Mouse (Mus musculus): ENCODE results near the gene Gm11559. TPM values are rescaled to one million over a fixed set of nuclear protein-coding genes. Genes with fewer than 3 reads are reported as not detected.
"Not testable (repeated sequence)": the region's sequence is repeated elsewhere in the genome, so short reads cannot be mapped to it uniquely, and the experiment has no call there.

Gm11559 gene
- not detected for total RNA-seq (2021)

DNA sequence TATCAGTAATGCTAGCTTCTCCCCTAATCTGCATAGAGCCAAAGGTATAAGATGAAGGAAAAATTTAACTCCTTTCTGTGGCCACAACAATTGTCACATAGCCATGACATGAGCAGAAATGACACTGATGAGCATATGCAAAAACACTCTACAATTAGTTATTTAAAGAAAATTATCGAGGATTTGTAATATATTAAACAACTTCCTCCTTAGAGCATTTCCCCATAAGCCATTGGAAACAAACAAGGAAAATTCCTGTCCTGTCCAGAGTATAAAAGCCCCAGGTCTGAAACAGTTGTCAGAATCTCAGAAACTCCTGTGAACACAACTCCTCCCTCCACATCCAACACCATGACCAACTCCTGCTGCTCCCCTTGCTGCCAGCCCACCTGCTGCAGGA is at the start of gene Gm11559:
Gm11559 (plus strand) TSS at position 301 of the 400 bp plus-strand sequence.
- DNase-seq (ENCODE audit: extremely low spot score in 1 of 2, low spot score in 2 of 2); intact Hi-C loops (cut with DNase I): not testable (repeated sequence)

DNA sequence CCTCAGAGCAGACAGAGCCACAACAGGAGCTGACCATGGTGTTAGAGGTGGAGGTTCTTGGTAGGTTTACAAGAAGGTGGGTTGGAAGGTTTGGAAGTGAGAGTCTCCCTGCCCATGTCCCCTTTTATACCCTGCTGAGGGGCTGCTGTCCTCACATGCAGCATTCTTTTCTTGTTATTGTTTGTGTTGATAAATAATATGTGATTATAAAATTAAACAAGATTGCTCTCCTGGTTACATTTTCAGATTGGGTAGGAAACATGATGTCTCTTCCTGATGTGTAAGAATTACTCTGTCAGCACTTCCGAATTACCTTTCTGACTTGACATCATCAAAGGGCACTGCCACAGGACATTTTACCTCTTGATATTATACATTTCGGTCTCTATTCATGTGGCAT is 48.7 kb upstream of the Gm11559 start, which contains the start of gene Gm11564:
Gm11564 (minus strand) TSS at position 101 of the 400 bp plus-strand sequence.
- intact Hi-C loops (cut with DNase I); DNase-seq (ENCODE audit: extremely low spot score in 1 of 2, low spot score in 2 of 2): not testable (repeated sequence)

GRCm38 (mm10) chr11:99837966-99838365 is 26.3 kb upstream of the Gm11559 start, which contains the start of gene 2300003K06Rik:
2300003K06Rik (minus strand) TSS chr11:99838066.
- no peak for DNase-seq (ENCODE audit: extremely low spot score in 1 of 2, low spot score in 2 of 2)
- intact Hi-C loops (cut with DNase I): no loop called here

- intact Hi-C loops (cut with DNase I): no loop called here
- no peak for DNase-seq (ENCODE audit: extremely low spot score in 1 of 2, low spot score in 2 of 2)
Observed at GRCm38 (mm10) chr11:99842185-99842584, 22.1 kb upstream of the Gm11559 start.

- no peak for DNase-seq (ENCODE audit: extremely low spot score in 1 of 2, low spot score in 2 of 2)
- intact Hi-C loops (cut with DNase I): no loop called here
Observed at GRCm38 (mm10) chr11:99846746-99847145, 17.5 kb upstream of the Gm11559 start.

DNA sequence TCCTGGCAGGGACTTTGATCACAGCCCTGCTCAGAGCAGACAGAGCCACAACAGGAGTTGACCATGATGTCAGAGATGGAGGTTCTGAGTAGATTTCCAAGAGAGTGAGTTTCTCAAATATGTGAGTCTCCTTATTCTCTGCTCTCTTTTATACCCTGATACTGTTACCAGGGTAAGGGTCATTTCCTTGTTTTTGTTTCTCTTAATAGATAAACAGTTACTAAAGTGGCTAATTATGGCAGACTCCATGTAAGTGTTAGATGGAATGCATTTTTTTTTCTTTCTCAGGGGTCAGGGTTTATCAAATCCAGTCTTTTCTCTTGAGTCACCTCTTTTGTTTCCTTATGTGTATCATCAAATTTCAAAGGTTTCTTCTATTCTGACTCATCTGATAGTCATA is 12.8 kb upstream of the Gm11559 start, which contains the start of gene Krtap4-16:
Krtap4-16 (minus strand) TSS at position 101 of the 400 bp plus-strand sequence.
- DNase-seq (ENCODE audit: extremely low spot score in 1 of 2, low spot score in 2 of 2): no peak
- intact Hi-C loops (cut with DNase I): no loop called here

GRCm38 (mm10) chr11:99854121-99854520 is 10.2 kb upstream of the Gm11559 start:
- DNase-seq (ENCODE audit: extremely low spot score in 1 of 2, low spot score in 2 of 2): peak in 1 of 2 experiments; percentile 4
- intact Hi-C loops (cut with DNase I): no loop called here

- DNase-seq (ENCODE audit: extremely low spot score in 1 of 2, low spot score in 2 of 2): no peak
- intact Hi-C loops (cut with DNase I): no loop called here
Observed at GRCm38 (mm10) chr11:99857617-99858016, 6.7 kb upstream of the Gm11559 start, which contains the start of gene Gm11568. Gm11568 (plus strand) TSS chr11:99857917.

DNA sequence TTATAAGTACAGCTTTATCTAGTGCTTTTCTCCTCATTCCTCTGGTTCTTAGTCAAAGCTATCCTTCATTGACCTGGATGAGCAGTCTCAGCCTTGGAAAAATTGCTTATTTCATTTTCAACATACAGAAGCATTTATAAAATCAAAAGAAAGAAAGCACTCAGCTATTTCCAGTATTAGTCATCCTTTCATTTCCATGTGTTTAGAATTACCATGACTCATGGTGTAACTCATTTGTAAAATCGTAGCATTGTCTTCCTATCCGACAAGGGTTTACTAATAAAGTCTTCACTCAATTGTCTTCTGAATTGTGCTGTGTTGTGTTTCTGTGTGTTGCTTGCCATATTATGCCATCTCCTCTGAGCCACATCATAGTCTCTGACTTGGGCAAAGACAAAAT is 5.5 kb upstream of the Gm11559 start:
- DNase-seq (ENCODE audit: extremely low spot score in 1 of 2, low spot score in 2 of 2): no peak
- intact Hi-C loops (cut with DNase I): no loop called here

DNA sequence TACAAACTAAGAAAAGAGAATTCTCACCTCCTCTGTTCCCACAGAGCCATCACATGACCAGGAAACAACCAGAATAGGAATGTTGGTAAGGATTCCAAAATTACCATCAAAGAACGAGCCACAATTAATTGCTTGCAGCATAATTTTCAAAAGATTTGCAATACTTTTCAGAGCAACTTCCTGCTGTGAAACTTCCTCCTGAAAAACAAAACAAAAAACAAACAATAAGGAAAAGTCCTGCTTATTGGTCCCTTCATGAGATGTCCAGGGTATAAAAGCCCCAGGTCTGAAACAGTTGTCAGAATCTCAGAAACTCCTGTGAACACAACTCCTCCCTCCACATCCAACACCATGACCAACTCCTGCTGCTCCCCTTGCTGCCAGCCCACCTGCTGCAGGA is 8.8 kb downstream of the Gm11559 start, which contains the start of gene Krtap9-1:
Krtap9-1 (plus strand) TSS at position 301 of the 400 bp plus-strand sequence.
- DNase-seq (ENCODE audit: extremely low spot score in 1 of 2, low spot score in 2 of 2); intact Hi-C loops (cut with DNase I): not testable (repeated sequence)

DNA sequence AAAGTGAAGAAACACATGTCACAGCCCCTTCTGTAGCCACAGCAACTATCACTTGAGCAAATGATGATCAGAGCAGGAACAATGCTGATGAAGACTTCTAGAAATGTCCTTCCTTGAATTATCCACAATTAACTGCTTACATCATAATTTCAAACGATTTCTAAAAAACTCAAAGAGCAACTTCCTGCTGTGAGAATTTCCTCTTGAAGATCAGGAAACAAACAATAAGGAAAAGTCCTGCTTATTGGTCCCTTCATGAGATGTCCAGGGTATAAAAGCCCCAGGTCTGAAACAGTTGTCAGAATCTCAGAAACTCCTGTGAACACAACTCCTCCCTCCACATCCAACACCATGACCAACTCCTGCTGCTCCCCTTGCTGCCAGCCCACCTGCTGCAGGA is 14.6 kb downstream of the Gm11559 start, which contains the start of gene Gm11567:
Gm11567 (plus strand) TSS at position 301 of the 400 bp plus-strand sequence.
- intact Hi-C loops (cut with DNase I); DNase-seq (ENCODE audit: extremely low spot score in 1 of 2, low spot score in 2 of 2): not testable (repeated sequence)

- DNase-seq (ENCODE audit: extremely low spot score in 1 of 2, low spot score in 2 of 2): no peak
- intact Hi-C loops (cut with DNase I): no loop called here
Observed at GRCm38 (mm10) chr11:99907620-99908019, 43.3 kb downstream of the Gm11559 start, which contains the start of gene Krtap31-1. Krtap31-1 (plus strand) TSS chr11:99907920.

- DNase-seq (ENCODE audit: extremely low spot score in 1 of 2, low spot score in 2 of 2): no peak
- intact Hi-C loops (cut with DNase I): no loop called here
Observed at GRCm38 (mm10) chr11:99914451-99914850, 50.2 kb downstream of the Gm11559 start, which contains the start of gene Gm11565. Gm11565 (plus strand) TSS chr11:99914751.

Other genes with a start within 250 kb of the Gm11559 start
- not detected for gene Krtap2-4, start 249.6 kb upstream of the Gm11559 start, total RNA-seq (2021)
- gene Gm11562, start 244.0 kb upstream of the Gm11559 start, total RNA-seq (2021): not detected
- not detected for gene Krtap4-1, start 236.2 kb upstream of the Gm11559 start, total RNA-seq (2021)
- not detected for gene Krtap4-2, start 229.4 kb upstream of the Gm11559 start, total RNA-seq (2021)
- gene Krtap4-7, start 220.4 kb upstream of the Gm11559 start, total RNA-seq (2021): not detected
- gene Gm11555, start 214.2 kb upstream of the Gm11559 start, total RNA-seq (2021): not detected
- gene Gm11563, start 205.5 kb upstream of the Gm11559 start, total RNA-seq (2021): not detected
- not detected for gene Krtap4-6, start 198.5 kb upstream of the Gm11559 start, total RNA-seq (2021)
- gene Gm14190, start 173.7 kb upstream of the Gm11559 start, total RNA-seq (2021): not detected
- gene Gm14180, start 130.2 kb upstream of the Gm11559 start, total RNA-seq (2021): not detected
- not detected for gene Gm11595, start 91.6 kb upstream of the Gm11559 start, total RNA-seq (2021)
- gene Krtap4-8, start 83.8 kb upstream of the Gm11559 start, total RNA-seq (2021): not detected
- gene Krtap4-9, start 79.3 kb upstream of the Gm11559 start, total RNA-seq (2021): not detected
- gene Gm11596, start 71.0 kb upstream of the Gm11559 start, total RNA-seq (2021): not detected
- not detected for gene Gm11569, start 65.5 kb upstream of the Gm11559 start, total RNA-seq (2021)
- not detected for gene Gm11554, start 60.0 kb upstream of the Gm11559 start, total RNA-seq (2021)
- gene Krtap4-13, start 54.6 kb upstream of the Gm11559 start, total RNA-seq (2021): not detected
- not detected for gene Gm11564, start 48.8 kb upstream of the Gm11559 start, total RNA-seq (2021)
- gene 2300003K06Rik, start 26.4 kb upstream of the Gm11559 start, total RNA-seq (2021): not detected
- gene Krtap4-16, start 12.9 kb upstream of the Gm11559 start, total RNA-seq (2021): not detected
- not detected for gene Gm11568, start 6.6 kb upstream of the Gm11559 start, total RNA-seq (2021)
- gene Krtap9-1, start 8.9 kb downstream of the Gm11559 start, total RNA-seq (2021): not detected
- gene Gm11567, start 14.7 kb downstream of the Gm11559 start, total RNA-seq (2021): not detected
- not detected for gene Krtap31-1, start 43.4 kb downstream of the Gm11559 start, total RNA-seq (2021)
- gene Gm11565, start 50.3 kb downstream of the Gm11559 start, total RNA-seq (2021): not detected
- not detected for gene Krtap31-2, start 71.8 kb downstream of the Gm11559 start, total RNA-seq (2021)
- gene Krtap9-5, start 84.0 kb downstream of the Gm11559 start, total RNA-seq (2021): not detected
- not detected for gene Krtap29-1, start 114.6 kb downstream of the Gm11559 start, total RNA-seq (2021)
- gene Krtap16-1, start 122.1 kb downstream of the Gm11559 start, total RNA-seq (2021): not detected
- not detected for gene Krtap17-1, start 129.5 kb downstream of the Gm11559 start, total RNA-seq (2021)
- not detected for gene Krt33a, start 151.7 kb downstream of the Gm11559 start, total RNA-seq (2021)
- not detected for gene Krt33b, start 165.4 kb downstream of the Gm11559 start, total RNA-seq (2021)
- not detected for gene Krt34, start 177.1 kb downstream of the Gm11559 start, total RNA-seq (2021)
- not detected for gene Krt31, start 186.1 kb downstream of the Gm11559 start, total RNA-seq (2021)
- not detected for gene Krt32, start 223.8 kb downstream of the Gm11559 start, total RNA-seq (2021)
- gene Krt35, start 231.8 kb downstream of the Gm11559 start, total RNA-seq (2021): not detected
- not detected for gene Krt36, start 241.2 kb downstream of the Gm11559 start, total RNA-seq (2021)